Mouse (Mus musculus) kidney, postnatal 10 days (tissue): ENCODE results near the gene 1700020L24Rik.

Experiments used
- DNase-seq: peaks from one replicate; pipeline ENCODE4 v3.0.0; 2021; ENCODE audit warnings: mixed read lengths

The 1700020L24Rik gene

DNA sequence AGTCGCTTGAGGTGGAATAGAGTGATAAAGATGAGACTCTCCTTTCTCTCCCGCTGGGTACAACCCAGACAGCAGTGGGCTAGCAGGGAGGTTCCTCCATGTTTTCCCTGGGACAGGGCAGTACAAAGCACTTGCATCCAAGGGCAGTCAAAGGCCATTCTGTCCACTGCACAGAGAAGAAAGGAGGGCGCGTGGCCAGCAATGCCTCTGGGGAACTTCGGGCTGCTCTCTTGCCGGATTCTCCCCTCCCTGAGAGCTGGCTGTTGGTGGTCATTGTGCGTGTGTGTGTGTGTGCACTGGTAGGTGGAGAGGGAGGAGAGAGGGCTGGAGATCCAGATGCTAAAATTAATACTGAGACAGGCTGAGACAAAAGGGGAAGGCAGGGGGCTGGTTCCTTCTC is 3.8 kb downstream of the 1700020L24Rik start:
- peak; percentile 56 for DNase-seq

DNA sequence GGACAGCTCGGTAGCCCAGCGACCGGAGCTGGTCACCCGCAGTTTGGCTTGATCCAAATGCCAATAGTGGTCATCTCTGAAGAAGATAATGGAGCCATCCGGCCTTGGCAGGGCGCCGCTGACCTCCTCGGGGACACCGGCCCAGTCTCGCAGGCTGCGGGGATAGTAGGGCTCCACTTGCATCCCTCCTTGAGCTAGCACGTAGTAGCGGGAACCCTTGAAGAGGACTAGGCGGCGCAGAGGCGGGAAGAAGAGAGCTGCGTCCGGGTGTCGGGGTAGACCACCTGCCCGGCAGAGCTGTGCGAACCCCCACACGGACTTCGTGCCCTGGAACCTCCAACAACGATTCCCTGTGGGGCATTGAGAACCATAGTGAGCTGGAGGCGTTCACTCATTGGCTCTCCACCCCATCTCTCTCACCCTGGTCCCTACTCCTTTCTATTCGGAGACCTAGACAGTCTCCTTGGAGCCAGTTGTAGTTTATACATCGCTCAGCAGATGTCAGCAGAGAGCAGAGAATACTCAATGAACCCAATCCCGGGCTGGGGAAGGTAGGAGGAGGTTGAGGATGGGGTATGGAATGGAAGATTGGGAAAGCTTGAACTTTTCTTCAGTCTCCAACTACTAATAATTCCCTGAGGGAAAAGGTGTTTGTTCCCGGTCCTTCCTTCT is 5.3 kb downstream of the 1700020L24Rik start:
- peak; percentile 85 for DNase-seq

DNA sequence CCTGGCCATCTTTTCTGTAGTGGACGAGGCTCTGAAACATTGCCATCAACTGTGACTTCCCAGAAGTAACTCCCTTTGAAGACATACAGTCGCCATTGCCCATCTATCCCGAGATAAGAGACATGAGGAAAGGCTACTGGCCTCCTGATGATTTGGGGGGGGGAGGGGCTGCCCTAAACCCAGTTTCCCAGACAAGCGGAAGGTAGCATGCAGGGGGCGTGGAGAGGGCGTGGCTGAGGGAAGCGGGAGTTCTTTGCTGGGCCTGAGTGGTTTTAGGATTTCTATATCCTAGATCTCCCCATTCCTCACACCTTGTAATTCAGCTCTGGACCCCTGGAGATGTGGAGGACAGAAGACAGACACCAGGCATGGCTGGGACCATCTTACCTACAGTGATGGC is 6.3 kb downstream of the 1700020L24Rik start:
- DNase-seq, result peak; percentile 40

DNA sequence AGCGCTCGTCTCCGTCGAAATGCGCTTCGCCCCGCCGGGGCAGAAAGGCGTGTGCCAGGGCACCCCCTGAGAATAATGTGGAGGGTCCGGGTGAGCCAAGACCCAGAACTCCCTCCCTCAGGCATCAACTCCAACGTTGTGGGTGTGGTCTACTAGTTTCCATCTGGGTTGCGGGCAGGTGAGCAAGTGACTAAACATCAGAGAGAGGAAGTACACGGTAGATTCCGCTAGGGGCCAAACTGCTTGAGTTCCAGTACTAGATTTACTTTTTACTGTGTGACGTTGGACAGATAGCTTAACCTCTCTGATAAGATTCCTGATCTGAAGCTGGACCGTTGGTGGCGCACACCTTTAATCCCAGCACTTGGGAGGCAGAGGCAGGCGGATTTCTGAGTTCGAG is 7.5 kb downstream of the 1700020L24Rik start:
- no peak for DNase-seq

DNA sequence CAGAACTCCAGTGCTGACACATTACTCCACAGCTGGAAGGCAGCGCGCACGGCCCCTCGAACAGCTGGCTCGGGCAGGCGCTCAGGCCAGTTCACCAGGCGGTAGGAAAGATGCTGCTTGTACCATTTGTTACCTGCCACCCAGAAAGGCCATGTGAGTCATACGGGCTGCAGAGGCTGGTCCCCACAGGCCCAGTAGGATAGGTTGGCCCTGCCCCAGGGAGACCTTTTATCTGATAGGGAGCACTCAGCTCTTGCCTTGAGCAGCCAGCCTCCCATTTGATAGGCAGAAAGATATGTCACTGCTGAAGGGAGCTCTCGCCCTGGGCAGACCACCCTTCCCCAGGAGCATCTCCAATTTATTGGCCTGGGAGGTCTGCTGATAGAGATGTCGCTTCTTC is 10.1 kb downstream of the 1700020L24Rik start:
- no peak for DNase-seq

DNA sequence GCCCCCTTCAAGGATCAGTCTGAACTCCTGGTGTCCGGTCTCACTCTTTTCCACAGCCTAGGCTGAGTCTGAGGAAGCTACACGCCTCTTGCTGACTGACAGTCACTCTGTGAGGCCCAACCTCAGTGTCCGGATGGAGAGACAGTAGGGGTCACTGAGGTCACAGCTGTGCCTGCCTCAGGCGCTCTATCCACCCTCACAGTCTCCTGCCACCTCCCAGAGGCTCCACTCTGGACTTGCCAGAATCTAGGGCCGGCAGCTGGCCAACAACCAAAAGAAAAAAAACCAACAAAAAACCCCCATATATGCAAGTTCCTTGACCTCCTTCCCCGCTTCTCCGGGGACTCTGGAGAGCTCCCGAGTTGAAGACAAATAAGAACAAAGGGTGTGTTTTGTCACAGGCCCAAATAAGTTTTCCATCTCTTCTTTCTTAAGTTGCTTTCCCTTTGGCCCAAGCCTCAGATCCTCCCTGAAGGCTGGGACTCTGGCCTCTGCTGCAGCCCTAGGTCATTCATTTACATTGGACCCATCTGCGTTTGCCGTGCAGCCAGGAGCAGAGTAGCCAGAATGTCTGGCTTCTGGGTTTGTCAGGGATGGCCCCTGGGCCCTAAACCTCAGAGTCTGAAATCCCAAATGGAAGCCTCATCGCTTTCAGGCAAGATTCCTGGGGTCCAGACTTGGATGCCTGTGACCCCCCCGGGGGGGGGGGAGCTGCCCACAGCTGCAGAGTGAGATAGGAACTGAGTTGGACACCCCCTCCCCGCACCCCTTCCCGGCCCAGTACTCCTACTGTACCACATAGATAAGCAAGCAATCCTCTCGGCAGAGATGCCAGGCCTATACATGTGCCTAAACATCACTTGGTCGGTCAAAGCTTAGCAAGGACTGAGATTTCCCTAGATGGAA is 10.8 kb downstream of the 1700020L24Rik start:
- DNase-seq, result peak; percentile 75

GRCm38 (mm10) chr11:83448927-83449236 is 11.4 kb downstream of the 1700020L24Rik start:
- DNase-seq, result peak; percentile 74

GRCm38 (mm10) chr11:83449298-83449697 is 11.8 kb downstream of the 1700020L24Rik start:
- DNase-seq, result peak; percentile 42

DNA sequence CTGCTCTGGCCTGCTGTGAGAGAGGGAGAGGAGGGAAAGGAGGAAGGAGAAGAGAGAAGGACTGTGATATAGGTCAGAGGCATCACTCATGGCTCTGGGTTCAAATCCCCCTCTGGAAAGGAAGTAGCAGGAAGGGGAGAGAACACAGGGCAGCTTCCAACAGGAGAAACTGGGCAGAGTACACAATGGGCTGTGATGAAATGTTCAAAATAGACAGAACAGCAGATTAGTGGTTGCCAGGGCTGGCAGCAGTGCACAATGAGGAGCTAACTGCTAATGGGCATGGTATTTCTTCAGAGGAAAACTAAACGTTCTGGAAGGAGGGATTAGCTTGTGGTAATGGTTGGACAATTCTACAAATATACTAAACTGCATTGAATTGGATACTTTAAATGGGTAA is 13.1 kb downstream of the 1700020L24Rik start:
- no peak for DNase-seq

DNA sequence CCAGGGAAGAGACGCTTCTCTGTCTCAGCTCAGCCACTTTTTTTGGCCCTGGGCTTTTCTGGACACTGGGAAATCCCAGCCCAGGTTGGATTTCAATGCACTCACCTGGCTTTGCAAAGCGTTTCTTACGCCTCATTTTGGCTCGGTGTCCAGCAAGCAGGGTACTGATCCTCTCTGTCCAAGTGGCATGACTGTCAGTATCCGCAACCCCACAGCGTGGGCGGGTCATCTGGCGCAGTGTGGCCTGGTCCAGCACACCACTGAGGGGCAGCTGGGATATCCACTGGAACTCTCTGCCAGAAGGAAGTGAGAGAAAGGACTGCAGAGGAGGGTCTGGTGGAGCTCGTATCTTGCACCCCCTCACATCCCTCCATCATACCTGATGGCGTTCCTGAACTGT is 13.8 kb downstream of the 1700020L24Rik start:
- no peak for DNase-seq

- peak; percentile 61 for DNase-seq
Observed at GRCm38 (mm10) chr11:83454548-83454947, 17.1 kb downstream of the 1700020L24Rik start.

- DNase-seq, result no peak
Observed at GRCm38 (mm10) chr11:83455608-83456007, 18.1 kb downstream of the 1700020L24Rik start.

DNA sequence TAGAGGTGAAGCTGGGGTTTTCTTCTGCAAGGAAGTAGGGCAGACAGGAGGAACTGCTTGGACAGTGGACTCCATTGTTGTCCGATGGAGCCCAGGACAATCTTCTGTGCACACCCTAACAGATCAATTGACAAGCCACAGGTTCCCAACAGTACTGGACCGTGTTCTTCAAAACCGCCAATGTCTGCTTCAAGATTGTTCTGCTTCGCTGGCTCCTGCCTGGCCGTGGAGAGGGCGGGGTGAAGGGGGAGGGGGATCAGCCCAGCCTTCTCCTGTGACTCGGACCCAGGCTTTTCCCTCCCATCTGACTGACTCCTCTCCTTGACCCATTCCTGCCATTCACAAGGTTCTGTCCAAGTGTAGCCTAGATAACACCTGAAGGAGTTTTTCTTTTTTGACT is 19.8 kb downstream of the 1700020L24Rik start:
- DNase-seq, result no peak

DNA sequence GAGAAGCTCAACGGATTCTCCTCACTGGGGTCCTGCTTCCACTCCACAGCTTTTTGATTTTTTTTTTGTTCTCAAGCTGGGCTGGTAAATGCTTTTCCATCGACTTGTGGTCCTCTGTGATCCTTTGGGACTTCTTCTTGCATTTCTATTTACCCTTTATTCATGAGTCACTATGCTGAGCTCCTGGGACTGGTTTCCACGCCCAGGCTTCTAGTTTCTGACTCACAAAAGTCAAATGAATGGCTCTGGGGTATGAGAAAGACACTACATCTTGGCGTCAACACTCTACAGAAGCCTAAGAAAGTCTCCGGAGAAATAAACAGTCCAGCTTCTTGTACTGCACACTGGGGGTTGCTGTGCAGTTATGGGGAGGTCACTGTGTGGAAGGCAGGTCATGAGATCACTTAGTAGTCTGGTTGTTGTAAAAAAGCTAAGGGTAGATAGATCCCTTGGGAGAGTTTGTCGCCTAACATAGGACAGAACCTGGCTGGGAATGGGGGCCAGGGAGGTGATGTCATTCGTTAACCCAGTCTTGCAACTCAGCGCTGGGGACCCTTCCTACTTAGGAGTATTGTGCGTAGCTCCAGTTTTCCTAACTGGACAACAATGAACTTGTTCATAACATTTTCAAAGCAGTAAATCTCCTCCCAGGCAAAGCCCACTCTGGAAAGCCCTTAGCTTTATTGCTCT is 20.6 kb downstream of the 1700020L24Rik start:
- DNase-seq, result no peak

- DNase-seq, result peak; percentile 2
Observed at GRCm38 (mm10) chr11:83461462-83462027, 24.1 kb downstream of the 1700020L24Rik start.

- peak; percentile 82 for DNase-seq
Observed at GRCm38 (mm10) chr11:83462711-83463244, 25.3 kb downstream of the 1700020L24Rik start, which contains the start of gene Mmp28. Gene Mmp28 (minus strand): TSS chr11:83463071.

DNA sequence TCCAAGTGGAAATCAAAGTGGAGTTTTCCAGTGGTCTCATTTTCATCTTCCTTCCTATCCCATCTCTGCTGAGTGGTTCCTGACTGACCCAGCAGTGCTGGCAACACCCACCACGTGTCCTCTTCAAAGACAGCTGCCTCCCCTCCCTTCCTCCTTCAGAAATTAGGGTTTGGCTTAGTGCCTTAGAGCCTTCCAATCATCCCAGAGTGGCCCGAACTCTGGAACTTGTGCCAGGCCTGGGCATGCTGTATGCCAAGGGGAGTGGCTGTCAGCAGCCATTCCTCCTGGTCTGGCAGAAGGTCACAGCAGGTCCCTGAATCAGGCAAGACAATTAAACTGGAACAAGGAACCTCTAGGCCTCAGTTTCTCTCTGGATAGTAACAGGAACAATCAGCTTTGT is 28.5 kb downstream of the 1700020L24Rik start:
- peak; percentile 56 for DNase-seq

GRCm38 (mm10) chr11:83467120-83467652 is 29.7 kb downstream of the 1700020L24Rik start:
- peak; percentile 89 for DNase-seq

GRCm38 (mm10) chr11:83468765-83469164 is 31.3 kb downstream of the 1700020L24Rik start:
- DNase-seq, result no peak

DNA sequence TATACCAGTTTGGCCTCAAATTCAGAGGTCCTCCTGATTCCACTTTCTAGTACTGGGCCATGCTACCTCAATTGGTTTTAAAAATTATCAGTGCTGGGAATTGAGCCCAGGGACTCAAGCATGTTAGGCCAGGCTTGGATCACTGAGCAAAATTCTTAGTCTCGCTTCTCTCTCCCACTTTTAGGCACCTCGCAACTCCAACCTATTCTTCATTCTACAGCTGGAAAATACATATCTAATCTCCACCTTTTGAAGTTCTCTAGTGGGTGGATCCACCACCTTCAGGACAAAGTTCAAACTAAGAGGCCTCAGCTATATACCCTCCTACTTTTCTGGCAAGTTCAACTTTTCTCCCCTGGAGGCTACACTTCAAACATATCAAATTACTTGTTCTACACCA is 34.3 kb downstream of the 1700020L24Rik start:
- no peak for DNase-seq

- peak; percentile 99 for DNase-seq
Observed at GRCm38 (mm10) chr11:83472324-83473234, 35.1 kb downstream of the 1700020L24Rik start, which contains the start of gene Taf15. Gene Taf15 (plus strand): TSS chr11:83473086.
